Mouse (Mus musculus): ENCODE data around the gene Fras1.

Fras1 gene

DNA sequence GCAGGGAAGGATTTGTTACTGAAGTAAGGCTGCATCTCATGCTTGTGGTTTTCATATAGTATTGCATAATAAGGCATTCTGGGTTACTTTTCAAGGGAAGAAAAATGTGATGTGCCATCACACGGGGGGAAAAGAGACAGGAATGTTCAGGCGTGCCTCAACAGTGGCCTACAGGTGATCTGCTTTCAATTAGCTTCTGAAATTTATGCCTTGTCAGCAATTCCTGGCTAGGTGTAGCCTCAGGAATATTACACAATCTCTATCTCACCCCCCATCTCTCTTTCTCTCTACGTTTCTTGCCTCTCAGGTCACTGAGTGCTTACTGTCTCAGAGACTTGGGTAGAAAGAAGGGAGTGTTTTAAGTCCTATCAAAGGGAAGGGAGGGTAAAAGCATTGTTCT, 204.9 kb downstream of the Fras1 start:
- DNase-seq (ENCODE audit: low read depth, low spot score) = peak; percentile 18

DNA sequence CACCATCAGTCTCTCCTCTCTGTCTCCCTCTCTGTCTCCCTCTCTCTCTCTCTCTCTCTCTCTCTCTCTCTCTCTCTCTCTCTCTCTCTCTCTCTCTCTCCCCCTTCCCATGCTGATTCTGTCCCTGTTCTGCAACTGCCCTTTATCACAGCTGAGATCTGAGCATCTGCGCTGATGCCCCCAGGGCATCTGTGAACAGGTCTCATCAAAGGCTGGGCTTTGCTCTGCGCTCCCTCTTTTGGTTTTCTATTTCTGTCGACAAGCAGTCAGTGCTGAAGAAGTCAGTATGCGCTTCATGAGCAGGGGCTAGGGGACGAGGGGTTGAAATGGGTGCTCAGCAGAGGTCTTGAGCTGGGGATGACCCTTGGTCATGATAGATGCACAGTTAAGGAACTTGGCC, 206.2 kb downstream of the Fras1 start:
- peak; percentile 29 for DNase-seq (ENCODE audit: low read depth, low spot score)

DNA sequence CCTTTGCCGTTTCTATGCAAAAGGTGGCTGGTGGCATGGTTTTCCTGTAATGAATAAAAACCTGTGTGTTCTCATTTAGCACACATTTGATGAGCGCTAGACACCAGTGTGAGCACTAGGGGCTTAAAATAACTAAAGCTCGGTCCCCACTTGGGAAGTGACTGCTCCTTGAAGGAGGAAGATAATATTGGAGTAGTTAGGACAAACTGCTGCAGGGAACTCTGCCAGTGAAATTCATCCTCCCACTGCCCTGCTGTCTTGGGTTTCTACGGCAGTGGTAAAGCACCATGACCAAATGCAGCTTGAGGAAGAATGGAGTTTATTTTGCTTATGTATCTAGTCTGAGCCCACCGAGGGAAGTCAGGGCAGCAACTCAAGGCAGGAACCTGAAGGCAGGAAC, 211.0 kb downstream of the Fras1 start:
- DNase-seq (ENCODE audit: low read depth, low spot score) = no peak

DNA sequence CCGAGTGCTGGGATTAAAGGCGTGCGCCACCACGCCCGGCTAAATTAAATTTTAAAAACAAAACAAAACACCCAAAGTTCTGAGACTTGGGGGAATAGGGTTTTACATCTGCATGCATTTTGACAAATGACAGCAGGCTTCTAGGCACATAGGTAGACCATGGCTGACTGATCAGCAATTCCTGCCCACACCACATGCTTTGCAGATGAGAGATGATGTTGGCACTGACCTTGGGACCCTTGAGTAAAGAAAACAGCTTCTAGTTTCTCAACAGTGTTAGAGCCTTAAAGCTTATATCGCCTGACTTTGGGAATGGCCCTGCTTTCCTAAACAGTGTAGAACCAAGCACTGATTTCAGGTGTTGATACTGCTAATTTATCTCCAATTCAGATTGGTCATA, 216.9 kb downstream of the Fras1 start:
- DNase-seq (ENCODE audit: low read depth, low spot score) = no peak

- DNase-seq (ENCODE audit: low read depth, low spot score) = no peak
Measured at GRCm38 (mm10) chr5:96595793-96596192, 222.0 kb downstream of the Fras1 start.

DNA sequence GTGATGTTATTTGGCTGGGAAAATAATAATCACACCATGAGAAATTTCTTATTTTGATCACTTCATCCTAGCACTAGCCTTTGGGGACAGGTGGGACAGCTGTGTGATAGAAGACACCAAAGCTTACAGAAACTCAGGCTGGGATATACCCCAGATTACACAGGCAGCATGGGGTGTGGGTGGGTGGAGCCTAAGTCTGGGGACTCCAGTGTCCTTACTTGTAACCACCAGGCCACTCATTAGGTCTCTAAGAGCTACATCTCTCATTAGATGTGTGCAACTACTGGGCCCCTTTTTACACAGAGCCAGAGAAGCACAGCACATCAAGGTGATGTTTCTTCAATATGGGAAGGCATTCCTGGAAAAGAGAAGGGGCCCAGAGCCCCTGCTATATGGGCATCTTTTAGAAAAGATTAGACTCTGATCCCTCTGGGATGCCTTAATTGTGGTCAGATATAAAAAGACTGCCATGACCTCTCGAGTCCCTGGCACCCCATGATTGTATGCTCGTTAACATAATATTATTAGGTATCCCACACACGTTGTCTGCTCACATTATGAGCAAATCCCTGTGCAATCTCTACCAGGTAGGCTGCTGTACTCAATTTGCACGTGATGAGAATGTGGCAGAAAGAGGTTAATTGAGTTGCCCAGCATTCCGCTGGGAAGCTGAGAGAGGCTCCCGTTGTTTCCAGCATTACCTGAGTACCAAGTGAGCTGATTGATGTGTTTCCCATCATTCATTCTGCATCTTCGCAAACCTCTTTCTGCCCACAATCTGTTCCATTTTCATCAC, 230.4 kb downstream of the Fras1 start:
- no peak for DNase-seq (ENCODE audit: low read depth, low spot score)

GRCm38 (mm10) chr5:96608036-96608435, 234.3 kb downstream of the Fras1 start:
- no peak for DNase-seq (ENCODE audit: low read depth, low spot score)

GRCm38 (mm10) chr5:96608581-96609280, 235.0 kb downstream of the Fras1 start:
- DNase-seq (ENCODE audit: low read depth, low spot score) = no peak

GRCm38 (mm10) chr5:96612077-96612476, 238.3 kb downstream of the Fras1 start:
- no peak for DNase-seq (ENCODE audit: low read depth, low spot score)

DNA sequence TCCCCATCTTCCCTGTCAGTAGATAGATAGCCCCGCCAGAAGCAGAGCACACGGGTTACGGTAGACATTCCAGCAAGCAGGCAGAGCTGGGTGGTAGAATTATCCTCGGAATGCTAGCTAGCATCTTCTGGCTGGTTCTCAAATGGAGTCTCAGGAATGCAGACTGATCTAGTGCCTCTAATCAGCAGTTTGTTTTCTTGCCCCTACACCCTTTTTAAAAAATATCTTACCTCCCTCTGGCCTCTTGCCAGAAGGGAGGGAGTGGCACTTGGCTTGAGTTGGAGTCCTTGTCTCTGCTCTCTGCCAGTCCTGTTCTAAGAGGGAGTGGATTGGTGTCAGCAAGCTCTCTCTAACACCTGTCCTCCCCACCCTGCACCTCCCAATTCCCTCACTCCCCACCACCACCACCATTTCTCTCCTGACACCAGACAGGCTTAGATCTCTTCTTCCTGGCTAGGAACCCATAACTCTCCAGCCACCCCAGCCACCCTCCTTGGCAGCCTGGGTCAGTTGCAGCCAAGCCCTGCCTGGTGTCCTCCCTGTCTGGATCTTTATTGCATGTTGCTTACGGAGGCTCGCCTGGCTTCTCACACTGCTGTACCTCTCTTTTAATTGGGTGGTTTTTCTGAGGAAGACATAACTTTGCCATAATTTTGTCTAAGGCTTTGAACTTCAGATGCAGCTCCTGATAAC, 243.3 kb downstream of the Fras1 start:
- no peak for DNase-seq (ENCODE audit: low read depth, low spot score)

- DNase-seq (ENCODE audit: low read depth, low spot score) = no peak
Measured at GRCm38 (mm10) chr5:96618008-96618407, 244.3 kb downstream of the Fras1 start.

DNA sequence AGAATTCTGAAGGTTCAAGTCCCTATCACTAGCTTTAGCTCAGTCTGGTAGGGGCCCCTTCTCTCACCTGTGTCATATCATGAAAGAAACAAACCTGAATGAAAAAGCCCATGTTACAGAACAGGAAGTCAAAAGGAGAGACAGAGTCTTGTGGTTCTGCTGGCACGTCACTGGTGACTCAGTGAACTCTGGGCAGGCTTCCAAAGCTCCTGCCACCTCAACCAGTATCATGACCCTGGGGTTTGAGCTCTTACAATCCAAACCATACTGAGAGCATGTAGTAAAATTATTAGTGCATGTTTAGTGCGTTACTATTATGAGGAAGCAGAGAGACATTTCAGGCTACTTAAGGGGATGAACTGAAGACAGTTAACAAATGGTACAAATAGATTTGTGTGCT, 246.5 kb downstream of the Fras1 start:
- DNase-seq (ENCODE audit: low read depth, low spot score) = no peak

DNA sequence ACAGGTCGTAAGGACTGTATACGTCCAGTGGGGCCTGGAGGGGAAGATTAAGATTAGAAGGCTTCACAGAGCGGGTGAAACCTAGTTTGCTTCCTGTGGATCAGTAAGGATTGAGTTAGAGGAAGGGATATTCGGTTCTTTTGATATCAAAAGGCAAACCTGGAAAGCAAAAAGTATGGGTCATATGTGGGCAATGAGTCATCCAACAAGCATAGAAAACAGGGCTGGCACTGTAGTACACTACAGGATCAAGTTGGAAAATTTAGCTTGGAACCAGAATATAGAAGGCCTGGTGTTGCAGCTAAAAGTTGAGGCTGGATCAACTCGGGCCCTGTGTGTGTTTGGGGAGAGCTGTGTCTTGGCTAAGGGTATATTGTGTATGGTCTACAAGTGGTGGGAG, 246.9 kb downstream of the Fras1 start:
- no peak for DNase-seq (ENCODE audit: low read depth, low spot score)

DNA sequence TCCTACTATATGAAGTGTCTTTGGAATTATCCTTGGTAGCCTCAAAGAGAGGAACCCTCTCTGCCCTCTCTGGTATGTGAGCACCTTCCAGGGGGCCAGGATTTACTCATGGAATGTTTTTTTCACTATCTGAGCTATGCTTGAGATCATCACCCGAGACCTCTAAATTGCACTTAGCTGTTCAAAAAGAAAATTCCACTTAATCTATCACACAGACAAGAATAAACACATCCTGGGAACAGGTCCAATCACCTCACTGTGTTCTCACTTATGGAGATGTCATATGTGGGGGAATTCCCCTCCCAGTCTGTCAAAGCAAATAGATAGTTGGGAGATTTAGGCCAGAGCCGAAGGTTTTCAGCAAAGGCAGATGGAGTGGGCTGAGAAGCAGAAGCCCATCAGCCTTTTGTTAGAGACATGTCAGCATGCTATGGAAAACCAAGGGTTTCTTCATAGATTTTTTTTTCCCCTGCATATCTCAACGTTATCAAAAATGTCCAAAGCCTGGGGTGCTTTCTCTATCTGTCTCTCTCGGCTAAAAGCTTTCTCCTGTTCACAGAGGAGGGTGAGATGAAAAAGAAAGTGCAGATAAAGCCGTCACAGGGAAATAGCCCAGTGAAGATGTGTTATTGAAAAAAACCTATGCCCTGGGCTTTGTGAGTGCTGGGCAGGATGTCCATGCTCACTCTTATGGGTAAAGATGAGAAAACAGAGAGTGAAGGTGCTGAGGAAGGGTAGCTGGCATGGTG, 249.0 kb downstream of the Fras1 start:
- DNase-seq (ENCODE audit: low read depth, low spot score) = no peak

GRCm38 (mm10) chr5:96629851-96630250, 256.1 kb downstream of the Fras1 start:
- DNase-seq (ENCODE audit: low read depth, low spot score) = no peak

DNA sequence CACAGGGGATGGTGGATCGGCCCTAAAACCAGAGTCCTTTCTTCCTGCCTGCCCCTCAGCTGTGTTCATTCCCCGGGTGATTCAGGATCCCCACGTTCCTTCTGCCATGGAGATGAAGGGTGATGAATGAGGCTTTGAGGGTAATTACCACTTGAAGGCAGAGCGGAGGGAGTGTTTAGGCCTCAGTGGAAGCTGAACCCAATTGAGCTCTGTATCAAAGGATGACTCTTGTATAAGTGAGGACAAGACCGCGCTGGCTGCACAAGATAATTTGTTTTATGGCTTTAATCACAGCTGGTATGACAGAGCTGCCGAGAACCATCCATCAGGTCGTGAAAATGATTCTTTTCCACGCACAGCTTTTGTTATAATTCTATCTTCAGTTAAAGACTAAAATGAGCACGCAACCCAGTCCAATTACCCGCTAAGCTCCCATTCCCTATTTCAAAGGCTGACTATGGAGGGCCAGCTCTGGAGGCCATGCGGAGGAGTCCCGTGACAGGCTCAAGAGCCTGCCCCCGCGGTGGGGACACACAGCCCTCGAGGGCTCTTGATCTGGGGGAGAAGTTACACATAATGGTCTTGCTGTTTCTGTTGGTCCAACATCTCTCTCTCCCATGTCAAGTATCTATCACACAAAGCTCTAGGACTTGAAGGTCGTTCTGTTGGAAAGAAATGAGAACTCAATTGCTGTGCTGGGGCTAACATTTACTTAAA, 261.5 kb downstream of the Fras1 start:
- no peak for DNase-seq (ENCODE audit: low read depth, low spot score)

- no peak for DNase-seq (ENCODE audit: low read depth, low spot score)
Measured at GRCm38 (mm10) chr5:96635866-96636265, 262.1 kb downstream of the Fras1 start.

DNA sequence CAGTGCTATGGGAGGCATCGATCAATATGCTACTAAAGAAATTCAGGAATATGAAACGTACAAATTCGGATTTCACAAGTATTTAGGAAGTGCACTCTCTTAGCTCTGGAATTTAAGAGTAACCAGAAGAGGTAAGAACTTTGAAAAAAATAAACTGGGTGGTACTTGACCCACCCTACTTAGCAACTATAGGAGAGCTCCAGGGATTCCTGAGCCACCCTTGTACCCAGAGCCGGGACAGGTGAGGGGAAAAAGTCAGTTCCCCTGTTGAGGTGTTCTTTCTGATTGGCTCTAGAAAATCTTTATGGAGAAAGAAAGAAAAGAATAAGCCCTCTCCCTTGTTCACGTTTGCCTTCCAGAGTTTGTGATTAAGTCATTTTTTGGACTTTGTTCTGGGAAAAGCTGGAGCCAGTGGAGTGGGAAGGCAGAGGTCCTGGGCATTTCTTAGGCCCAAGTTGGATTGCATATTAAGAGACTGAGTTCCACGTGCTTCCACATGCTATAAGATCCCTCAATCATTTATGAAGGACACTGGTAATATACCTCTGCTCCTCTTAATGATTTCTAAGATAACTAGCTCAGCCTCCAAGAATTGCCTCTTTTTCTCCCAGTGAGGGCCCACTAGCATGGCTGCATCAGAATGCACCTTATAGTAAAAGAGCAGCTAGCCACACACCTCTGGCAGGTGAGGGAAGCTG, 265.6 kb downstream of the Fras1 start:
- no peak for DNase-seq (ENCODE audit: low read depth, low spot score)

GRCm38 (mm10) chr5:96641297-96641696, 267.5 kb downstream of the Fras1 start:
- DNase-seq (ENCODE audit: low read depth, low spot score) = no peak

- no peak for DNase-seq (ENCODE audit: low read depth, low spot score)
Measured at GRCm38 (mm10) chr5:96675676-96676075, 301.9 kb downstream of the Fras1 start.

DNA sequence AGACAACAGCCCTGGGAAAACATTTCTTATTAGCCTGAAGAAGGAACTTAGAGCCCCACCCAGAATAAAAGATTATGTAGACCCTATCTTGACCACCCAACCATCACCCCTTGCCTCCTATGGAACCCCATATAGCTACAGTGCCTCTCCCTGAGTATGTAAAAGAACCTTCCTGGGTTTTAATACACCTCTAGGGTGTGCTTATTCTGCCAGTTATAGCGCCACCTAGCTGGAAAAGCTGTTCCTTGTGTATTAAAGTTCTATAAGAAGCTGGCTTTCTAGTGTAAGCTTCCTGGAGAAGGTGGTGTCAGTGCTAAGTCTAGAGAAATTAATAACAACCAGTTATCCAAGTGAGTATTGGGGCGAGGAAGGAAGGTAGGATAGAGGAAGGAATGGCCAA, 303.7 kb downstream of the Fras1 start:
- peak; percentile 28 for DNase-seq (ENCODE audit: low read depth, low spot score)
